Mouse (Mus musculus) kidney, postnatal 25 days (tissue): ENCODE results near the gene Ambra1.
A peak's percentile ranks its signal among the peaks of the same experiment; 100 is the strongest.

Experiments used
- DNase-seq, 2 experiments: peaks; one replicate each; pipeline ENCODE4 v3.0.0; 2021; ENCODE audit warnings: mixed read lengths in 2 of 2

The Ambra1 gene

GRCm38 (mm10) chr2:91922586-91923414, 192.9 kb downstream of the Ambra1 start:
- DNase-seq, result peak in 1 of 2 experiments; percentile 41

DNA sequence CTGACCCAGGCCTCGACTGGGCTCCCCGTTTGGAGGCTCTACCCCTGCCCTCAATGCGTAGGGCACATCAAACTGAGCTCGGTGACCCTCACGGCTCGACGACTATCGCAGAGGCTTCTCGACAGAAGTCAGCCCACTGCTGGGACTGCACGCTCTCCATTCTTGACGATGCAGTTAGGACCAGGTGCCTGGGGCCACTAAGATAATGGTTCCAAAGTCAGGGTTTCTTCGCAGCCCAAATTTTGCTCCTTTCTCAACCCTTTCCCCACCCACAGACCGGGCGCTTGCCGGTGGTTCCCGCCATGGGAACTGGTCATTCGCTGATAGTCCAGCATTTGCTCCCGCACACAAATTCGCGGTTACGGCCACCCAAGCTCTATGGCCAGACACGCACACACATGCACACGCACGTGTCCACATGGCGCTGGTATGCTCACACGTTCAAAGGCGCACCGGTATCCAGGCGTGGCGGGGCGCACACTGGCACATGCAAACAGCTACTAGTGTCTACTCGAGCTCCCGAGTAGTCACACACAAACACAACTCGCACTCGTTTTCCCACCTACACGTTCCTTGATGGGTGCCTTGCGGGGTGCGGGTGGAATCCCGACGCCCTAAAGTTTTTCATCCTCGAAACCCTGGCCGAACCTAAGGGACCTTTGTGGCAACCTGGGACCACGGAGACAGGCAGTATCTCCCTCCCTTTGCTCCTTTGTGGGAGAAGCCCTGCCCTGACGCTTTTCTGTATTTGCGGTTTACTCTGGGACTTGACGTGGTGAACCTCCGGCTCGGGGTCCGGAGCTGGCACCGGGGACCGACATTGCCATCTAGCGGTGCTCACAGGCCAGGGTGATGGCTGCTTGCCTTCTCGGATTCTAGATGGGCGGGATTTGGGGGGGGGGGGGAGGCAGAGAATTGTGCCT, 193.7 kb downstream of the Ambra1 start:
- peak; percentile 77 to 80 for DNase-seq

GRCm38 (mm10) chr2:91924726-91925125, 194.8 kb downstream of the Ambra1 start:
- DNase-seq, result no peak

GRCm38 (mm10) chr2:91925442-91925841, 195.5 kb downstream of the Ambra1 start:
- DNase-seq, result peak in 1 of 2 experiments; percentile 28

GRCm38 (mm10) chr2:91926949-91927348, 197.0 kb downstream of the Ambra1 start, which contains the start of gene Chrm4:
TSS of gene Chrm4 (plus strand) at chr2:91927249.
- no peak for DNase-seq

- DNase-seq, result peak; percentile 83 to 89
Measured at GRCm38 (mm10) chr2:91927826-91928533, 198.0 kb downstream of the Ambra1 start.

DNA sequence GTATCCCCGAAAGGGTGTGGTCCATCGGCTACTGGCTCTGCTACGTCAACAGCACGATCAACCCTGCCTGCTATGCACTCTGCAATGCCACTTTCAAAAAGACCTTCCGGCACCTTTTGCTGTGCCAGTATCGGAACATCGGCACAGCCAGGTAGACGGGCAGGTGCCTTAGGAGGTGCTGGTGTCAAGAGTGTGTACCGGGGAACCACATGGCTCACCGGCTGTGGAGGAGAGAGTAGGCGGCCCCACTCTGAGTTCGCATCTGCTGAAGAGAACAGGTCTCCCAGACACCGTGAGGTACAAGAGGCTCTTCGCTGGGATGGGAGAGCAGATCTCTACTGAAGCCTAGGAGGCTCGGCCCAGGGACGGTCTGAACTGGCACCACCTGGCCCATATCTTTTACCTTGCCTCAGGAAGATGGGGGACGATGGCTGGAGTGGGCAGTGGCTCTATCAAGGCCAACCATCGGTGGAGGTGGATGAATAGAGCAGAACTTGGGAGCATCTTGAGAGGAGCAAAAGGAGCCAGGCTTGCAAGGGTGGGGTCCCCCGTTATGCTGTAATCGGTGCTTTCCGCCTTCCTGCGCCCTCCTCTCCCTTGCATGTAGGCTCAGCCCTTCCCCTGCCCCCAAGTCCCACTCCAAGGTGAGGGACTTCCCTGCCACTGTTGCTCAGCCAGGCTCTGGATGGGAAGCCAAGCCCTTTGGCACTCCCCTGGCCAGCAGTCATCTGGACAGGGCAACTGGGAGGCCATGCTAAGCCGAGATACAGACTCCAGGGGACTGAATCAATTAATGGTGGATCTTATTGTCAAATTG, 198.8 kb downstream of the Ambra1 start:
- peak in 1 of 2 experiments; percentile 34 for DNase-seq

- DNase-seq, result no peak
Measured at GRCm38 (mm10) chr2:91929455-91929854, 199.5 kb downstream of the Ambra1 start.

DNA sequence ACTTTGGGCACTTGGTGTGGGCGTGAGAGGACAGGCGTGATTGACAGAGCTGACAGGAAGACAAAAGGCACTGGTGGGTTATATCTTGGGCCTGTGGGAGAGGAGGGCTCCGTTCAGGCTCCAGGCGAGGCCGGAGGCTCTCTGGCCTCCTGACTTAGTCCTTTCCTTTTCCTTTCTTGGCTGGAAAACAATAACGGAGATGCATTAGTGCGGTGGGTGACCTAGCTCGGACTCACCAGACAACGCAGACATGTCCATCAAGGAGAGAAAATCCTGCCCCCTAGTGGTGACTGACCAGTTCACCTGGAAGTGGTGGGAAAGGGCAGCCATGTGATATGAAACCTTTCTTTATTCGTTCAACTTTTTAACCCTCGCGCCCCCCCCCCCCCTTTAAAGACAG, 200.0 kb downstream of the Ambra1 start:
- peak; percentile 73 to 78 for DNase-seq

DNA sequence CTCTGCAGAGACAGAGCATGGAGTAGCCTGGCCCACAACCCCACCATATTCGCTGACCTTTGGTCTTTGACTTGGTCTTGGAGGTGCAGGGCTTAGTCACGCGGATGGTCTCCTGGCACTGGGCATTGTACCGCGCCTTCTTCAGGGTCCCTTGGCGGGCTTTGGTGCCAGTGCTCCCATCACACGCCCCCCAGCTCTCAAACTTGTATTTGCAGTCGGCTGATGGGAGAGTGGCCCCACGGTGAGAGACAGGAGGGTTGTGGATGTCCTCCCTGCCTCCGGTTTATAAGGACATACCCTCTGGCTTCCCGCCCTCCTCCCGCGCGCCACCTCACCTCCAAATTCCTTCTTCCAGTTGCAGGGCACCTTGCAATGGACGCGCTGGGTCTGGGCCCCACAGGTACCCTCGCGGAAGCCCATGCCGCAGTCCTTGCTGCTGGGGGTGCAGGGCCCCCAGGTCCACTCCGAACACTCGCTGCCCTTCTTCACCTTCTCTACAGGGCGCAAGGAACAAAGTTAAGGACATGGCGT, 200.9 kb downstream of the Ambra1 start:
- DNase-seq, result peak; percentile 58 to 78

DNA sequence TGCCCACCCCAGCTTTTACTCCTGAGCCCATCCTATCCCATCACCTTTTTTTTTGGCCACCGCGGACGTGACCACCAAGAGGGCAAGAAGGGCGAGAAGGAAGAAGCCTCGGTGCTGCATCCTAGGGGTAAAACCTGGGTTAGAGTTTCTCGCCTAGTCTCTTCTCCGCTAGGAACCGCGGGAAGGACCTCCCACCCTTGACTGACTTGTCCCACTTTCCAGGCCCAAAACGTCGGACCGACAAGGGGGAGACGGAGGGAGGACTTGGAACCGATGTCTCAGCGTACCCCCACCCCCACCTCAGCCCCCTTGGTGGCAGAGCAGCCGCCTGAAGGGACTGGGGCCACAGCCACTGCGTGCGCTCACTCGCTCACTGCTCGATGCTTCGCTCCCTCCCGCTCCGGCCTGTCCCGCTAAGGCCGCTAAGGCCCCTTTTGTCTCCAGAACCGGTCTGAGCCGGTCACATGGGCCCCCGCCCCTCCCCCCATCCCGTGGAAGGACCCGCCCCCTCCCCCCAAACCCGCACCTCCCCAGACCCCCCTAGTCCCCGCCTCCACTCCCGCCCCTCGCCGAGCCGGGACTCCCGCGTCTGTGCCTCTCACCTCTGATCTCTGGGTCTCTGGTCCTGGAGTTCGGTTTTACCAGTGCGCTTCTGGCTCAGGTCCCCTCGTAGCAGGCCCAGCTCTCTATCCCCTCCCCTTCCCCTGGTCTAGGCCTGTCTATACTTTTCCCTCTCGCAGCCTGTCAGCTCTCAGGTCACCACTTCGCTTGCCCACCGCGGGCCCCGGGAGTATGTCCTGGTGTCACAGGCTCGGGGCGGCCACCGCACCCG, 201.6 kb downstream of the Ambra1 start:
- DNase-seq, result peak; percentile 35 to 61

DNA sequence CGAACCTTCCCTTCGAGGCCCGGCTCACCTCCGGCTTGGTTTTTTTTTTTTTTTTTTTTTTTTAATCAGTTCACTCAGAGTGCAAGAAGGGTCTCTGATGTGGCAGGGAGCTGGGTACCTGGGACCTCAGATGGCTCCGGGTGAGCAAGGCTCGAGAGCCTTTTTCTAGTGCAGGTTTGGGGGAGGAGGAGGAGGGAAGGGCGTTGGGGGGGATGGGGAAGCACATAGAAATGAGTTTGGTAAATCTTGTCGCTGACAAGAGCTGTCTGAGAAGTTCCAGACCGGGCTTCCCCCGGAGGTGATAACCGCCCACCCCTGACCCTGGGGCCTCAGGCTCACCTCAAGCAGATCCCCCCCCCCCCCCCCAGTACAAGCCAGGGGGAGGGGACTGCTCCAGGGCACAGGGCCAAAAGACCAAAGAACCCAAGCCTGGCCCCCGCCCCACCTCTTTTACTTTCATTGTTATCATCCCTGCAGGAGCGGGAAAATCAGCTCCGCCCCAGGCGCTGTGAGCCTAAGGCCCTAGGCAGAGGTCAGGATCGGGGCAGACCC, 202.3 kb downstream of the Ambra1 start, which contains the start of gene Mdk:
TSS of gene Mdk (minus strand) at position 138 of the 552 bp plus-strand sequence.
- peak in 1 of 2 experiments; percentile 32 for DNase-seq

DNA sequence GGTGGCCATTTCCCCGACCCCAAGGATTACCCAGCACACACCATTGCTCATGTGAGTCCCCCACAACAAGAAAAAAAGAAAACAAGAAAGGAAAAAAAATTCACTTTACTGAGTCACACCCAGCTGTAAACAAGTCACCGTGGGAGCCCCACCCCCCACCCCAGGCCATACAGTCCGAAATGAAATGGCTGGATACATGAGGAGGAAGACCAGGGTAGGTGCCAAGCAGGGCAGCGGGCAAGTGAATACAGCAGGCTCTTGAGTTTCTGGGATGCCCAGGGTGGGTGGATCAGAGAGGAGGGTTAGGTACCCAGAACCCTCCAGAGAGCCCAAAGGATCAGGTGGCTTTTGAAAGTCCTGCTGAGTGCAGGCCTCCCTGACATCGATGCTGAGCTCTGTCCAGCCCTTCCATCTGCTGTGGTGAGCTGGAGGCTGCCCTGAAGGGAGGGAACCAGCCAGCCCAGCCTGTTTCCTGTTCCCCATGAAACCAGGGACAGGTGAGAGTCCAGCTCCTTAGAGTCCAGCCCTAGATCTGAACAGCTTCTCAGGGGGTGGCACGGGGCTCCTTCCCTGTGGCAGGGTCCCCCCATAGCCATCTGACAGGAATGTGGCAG, 202.9 kb downstream of the Ambra1 start:
- DNase-seq, result no peak

DNA sequence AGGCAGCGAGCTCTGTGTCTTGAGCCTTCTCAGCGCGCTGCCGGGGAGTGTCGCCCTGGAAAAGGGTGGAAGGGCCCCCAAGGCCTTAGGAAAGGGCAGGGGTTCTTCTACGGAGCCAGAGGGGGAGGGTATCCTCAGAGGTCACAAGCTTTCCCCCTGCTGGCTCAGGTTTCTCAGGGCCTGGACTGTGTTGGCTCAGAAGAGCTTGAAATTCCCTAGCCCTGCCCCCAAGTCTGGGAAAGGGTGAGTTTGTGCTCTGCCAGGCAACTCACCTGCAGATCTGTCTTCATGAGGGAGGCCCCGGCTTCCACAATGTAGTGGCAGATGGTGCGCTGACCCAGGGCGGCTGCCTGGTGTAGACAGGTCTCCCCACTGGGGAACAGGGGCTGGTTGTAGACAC, 203.5 kb downstream of the Ambra1 start:
- DNase-seq, result no peak

DNA sequence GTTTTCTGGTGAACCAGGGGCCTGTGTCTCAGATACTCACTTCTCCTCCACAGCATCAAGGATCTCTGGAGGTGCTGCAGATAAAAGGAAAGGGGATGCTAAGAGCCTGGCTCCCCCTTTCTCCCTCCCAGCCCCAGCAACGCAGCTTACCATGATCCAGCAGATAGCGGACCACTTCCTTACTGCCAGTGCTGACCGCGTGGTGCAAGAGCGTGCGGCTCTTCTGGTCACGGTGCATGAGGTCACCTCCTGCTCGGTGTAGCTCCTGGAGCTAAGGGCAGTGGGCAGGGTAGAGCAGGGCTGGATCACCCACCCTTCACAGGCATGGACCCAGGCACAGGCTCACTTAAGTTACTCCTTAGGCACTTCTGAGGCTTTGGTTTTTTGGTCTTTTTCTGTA, 204.1 kb downstream of the Ambra1 start:
- no peak for DNase-seq

DNA sequence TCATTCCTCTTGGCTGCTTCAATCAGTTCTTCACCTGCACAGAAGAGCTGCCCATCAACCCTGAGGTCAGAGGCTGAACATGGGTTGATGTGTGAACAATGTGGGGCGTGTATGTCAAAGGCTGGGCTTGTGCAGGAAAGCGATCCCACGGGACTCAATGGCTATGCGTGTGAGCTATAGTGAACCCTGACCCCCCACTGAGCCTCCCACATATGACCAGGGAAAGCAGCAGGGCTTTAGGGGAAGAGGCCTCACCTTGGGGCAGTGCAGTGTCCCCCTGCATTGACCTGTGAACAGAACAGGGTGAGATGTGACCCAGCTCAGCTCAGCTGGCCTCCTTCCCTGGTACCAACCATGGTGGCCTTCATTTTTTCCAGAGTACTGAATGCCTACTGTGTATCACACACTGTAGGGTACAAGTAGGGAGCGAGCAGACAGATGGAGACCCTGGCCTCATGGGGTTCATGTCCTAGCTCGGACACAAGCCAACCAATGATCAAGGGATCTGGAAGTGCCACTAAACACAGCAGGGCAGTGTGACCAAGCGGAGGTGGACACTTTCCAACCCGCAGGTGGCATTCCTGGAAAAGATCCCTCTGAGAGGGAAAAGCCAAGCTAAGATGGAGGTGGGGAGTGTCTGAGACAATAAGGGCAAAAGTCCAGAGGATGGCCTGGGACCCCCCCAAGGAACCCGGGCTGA, 205.0 kb downstream of the Ambra1 start:
- DNase-seq, result no peak

GRCm38 (mm10) chr2:91936154-91936553, 206.2 kb downstream of the Ambra1 start:
- DNase-seq, result no peak

DNA sequence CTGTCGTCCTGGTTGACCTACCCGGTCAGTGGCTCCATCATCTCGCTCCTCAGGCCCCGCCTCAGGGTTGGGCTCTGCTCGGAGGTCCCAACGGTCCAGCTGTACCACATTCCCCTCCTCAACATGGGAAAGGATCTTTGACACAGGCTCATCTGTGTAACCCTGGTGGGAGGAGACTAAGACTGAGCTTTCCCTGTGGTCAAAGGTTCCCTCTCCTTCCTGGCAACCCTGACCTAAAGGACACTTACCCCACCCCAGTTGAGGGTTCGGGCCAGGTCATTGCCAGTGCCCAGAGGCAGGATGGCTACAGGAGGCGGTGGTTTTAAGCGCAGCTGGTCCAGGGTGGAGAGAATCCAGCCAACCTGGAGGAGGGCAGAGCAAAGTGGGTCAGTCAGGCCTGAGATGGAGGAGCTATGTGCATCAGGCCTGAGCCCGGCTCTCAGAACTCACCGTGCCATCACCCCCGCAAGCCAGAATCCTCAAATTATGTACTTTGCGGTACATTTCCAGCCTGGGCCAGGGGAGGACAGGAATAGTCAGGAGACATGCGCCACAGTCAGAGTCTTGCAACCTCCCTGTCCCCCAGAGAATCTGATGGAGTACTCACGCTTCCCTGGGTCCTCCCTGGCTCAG, 209.5 kb downstream of the Ambra1 start:
- DNase-seq, result peak; percentile 56 to 86

DNA sequence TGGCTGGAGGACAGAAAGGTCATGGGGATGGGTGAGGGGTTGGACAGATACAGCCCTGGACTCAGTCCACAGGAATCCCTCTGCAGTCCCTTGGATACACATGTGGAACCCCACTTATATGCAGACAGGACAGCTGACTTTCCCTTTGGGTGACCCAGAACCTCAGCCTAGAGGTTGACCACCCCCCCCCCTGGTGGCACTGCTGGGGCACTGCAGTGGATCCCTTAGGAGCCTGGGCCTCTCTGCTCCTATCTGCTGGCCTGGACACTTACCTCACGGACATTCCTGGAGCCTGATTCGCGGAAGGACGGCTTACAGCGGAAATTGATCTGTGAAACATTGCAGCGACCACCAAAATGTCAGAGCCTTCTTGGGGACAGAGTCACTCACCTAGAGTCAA, 212.4 kb downstream of the Ambra1 start:
- no peak for DNase-seq
